Mouse (Mus musculus) neutrophil, adult 5-6 weeks (primary cell): Measurements from ENCODE around the gene Acot3. TPM values are rescaled to one million over a fixed set of nuclear protein-coding genes. Genes with fewer than 3 reads are reported as not detected.
"Not testable (repeated sequence)": the region's sequence is repeated elsewhere in the genome, so short reads cannot be mapped to it uniquely, and the experiment has no call there.

Source experiments
- ATAC-seq: fragments of 151-379, 151-347 bp; 2 replicates; pipeline ENCODE4 v1.8.0; 2017; ENCODE audit warnings: mild to moderate bottlenecking, moderate TSS enrichment; ENCODE audit not compliant: insufficient number of reproducible peaks, poor library complexity, low FRiP score, severe bottlenecking; ENCODE audit errors: extremely low read depth
- total RNA-seq: library from RNA; stranded (forward); fragments of 200-1000 nt; gene quantifications from 2 replicates; pipeline ENCODE4 v1.2.3, GENCODE M21; 2017

Acot3 gene
- not detected in 2 replicates for total RNA-seq

GRCm38 (mm10) chr12:84051937-84052474, at the start of gene Acot3:
TSS of gene Acot3 (plus strand) at chr12:84052144.
- ATAC-seq, result no peak

DNA sequence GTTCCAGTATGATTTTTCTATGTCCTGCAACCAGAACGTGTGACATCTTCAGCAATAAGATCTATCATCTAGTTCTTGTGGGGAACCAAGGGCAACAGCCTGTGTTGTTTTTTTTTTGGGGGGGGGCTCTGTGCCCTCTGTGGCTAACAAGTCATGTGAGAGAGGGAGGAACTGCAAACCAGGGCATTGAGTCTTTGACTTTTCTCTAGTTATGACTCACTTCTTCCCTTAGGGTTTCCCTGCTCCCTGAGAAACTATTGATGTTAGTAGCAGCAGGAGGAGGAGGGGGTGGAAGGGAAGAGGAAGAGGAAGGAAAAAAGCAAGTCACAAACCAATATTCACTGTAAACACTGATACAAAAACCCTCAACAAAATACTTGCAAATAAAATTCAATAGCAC, 48.1 kb upstream of the Acot3 start:
- ATAC-seq, result no peak

DNA sequence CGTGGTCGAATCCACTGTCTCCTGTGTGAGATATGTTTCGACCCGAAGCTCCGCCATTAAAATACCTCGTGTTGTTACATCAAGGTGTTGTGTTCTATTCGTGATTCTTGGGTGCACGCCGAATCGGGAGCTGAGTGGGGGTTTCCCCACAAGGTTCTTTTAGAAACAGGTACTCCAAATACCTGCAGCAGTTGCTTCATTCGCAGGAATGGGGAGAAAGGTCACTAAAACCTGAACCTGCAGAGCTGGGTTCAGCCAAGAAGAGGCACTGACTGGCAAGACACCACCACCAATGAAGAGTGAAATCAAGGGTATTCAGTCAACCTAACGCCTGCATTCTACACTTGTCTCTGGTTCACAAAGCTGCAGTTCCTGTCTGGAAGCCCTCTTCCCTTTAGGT, 43.7 kb upstream of the Acot3 start:
- ATAC-seq, result no peak

DNA sequence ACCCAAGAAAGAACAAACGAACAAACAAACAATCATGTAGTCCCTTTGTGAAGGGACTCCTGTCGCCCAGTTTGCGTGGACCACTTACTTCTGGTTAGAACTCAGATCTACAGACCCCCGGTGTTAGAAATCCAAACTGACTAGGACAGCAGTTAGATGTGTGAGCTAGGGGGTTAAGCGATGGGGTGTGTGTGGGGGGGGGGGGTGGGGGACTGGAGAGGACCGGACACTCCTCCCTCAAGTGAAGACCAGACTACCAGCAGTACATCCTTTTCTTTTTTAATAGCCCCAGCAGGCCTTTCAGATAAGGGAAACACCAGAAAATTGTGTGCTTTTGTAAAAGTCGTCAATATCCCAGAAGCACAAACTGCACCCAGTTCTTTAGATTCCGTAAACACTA, 43.2 kb upstream of the Acot3 start:
- ATAC-seq, result no peak

DNA sequence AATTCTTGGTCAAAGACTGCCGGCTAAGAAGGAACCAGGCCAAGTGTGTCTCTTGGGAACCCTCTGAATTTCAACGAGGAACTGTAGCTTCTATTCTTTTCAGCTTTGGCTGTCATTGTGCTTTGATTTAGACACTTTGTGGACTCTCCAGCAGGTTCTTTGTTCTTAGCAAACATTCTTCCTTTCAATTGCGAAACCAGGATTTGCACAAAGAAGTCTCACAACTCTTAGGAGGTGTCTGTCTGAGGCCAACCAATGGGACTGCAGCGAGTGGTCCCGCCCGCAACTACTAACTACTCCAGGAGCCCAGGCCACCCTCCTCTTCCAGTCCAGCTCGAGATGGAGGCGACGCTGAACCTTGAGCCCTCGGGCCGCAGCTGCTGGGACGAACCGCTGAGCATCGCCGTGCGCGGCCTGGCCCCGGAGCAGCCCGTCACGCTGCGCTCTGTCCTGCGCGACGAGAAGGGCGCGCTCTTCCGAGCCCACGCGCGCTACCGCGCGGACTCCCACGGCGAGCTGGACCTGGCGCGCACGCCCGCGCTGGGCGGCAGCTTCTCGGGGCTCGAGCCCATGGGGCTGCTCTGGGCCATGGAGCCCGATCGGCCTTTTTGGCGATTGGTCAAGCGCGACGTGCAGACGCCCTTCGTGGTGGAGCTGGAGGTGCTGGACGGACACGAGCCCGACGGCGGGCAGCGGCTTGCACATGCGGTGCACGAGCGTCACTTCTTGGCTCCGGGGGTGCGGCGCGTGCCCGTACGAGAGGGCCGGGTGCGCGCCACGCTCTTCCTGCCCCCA, 42.6 kb upstream of the Acot3 start, which contains the start of gene Acot1:
Gene Acot1 (plus strand): TSS at position 320 of the 795 bp plus-strand sequence.
- ATAC-seq, result not testable (repeated sequence)

DNA sequence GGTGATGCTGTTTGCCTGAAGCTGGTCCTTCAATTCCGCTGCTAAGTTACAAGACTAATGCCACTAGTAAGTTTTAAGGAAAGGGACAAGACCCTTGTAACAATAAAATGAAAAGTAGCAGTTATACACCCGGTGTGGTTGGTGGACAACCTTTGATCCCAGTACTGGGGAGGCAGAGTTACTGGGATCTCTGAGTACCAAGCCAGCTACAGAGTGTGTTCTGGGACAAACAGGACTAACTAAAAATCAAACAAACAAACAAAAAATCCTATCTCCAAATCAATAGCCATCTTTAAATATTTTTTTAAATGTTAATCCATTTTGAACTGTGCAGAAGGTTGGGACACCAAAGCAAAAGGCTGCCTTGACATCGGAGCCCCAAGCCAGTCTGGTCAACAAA, 41.7 kb upstream of the Acot3 start:
- ATAC-seq, result no peak

- ATAC-seq, result no peak
Measured at GRCm38 (mm10) chr12:84011251-84012040, 40.5 kb upstream of the Acot3 start.

DNA sequence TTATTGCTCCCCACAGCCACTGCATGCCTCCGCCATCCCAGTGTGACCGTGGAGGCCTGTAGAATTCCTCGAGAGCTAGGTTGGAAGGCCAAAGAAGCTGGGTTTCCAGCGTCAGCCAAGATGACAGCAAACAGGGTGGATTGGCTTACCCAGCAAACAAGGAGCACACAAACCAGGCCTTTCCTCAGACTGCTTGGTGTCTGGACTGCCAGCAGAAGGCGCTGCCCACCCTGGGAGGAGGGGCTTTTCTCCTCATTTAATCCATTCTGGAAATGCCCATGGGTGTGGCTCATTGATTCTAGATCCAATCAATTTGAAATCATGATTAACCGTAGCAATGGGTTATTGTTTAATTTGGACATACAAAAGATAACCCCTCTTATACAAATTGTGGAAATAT, 38.8 kb upstream of the Acot3 start:
- no peak for ATAC-seq

DNA sequence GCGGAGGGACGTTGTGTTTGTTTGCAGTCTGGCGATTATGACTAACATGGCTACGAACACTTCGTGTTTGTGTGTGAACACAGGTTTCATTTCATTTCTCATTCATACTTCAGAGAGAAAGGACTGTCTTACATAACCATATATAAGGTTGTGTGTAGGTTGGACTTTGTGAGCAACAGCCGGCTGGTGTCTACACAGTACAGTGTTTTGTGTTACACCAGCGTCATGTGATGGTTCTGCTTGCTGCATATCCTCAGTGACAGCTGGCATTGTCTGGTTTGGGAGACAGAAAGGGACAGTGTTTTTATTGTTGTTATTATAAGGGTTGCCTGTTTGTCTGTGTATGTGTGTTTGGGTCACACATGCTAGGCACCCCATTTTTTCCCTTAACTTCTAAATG, 38.2 kb upstream of the Acot3 start:
- ATAC-seq, result no peak

GRCm38 (mm10) chr12:84020528-84020927, 31.4 kb upstream of the Acot3 start:
- ATAC-seq, result not testable (repeated sequence)

- ATAC-seq, result not testable (repeated sequence)
Measured at GRCm38 (mm10) chr12:84022266-84022665, 29.7 kb upstream of the Acot3 start.

- peak; percentile 65 for ATAC-seq
Measured at GRCm38 (mm10) chr12:84023052-84023745, 28.7 kb upstream of the Acot3 start.

DNA sequence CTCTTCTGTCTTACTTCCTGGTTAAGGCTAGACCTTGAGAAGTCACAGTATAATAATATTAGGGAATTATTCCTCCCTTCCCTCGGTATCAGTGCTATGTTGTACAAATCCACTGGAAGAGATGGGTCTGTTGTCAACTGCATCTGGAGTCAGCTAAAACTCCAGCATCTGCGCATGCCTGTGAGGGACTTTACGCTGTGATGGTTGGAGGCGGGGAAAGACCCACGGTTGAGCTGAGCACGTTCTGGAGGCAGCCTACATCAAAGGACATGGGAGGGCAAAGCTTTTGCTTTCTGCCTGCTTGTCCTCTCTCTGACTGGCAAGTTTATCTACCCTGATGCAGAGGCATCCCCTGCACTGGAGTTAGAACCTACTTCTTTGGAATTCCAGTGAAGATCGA, 26.1 kb upstream of the Acot3 start:
- no peak for ATAC-seq

GRCm38 (mm10) chr12:84028328-84028727, 23.6 kb upstream of the Acot3 start:
- ATAC-seq, result not testable (repeated sequence)

- not testable (repeated sequence) for ATAC-seq
Measured at GRCm38 (mm10) chr12:84029043-84029442, 22.9 kb upstream of the Acot3 start.

GRCm38 (mm10) chr12:84030659-84031332, 21.1 kb upstream of the Acot3 start:
- ATAC-seq, result peak; percentile 96

GRCm38 (mm10) chr12:84032854-84033253, 19.1 kb upstream of the Acot3 start:
- ATAC-seq, result no peak

DNA sequence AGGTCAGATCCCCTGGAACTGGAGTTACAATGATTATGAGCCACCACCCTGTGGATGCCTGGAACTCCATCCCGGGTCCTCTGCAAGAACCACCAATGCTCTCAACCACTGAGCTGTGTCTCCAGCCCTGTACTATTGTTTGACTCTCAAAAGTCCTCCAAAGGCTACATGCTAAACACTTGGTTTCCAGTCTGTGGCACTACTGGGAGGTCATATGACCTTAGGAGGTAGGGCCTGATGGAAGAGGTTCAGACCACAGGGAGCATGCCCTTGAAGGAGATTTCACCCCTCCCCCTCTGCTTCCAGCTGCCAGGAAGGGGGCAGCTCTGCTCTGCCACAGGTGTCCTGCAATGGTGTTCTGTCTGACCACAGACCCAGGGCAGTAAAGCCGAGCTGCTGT, 18.6 kb upstream of the Acot3 start:
- ATAC-seq, result not testable (repeated sequence)

- ATAC-seq, result no peak
Measured at GRCm38 (mm10) chr12:84034108-84034507, 17.8 kb upstream of the Acot3 start.
